ENCODE assay signal across 8 mouse cellular contexts in genomic region chr10:99459823-99460361, GRCm38 (mm10).
DNase-seq lines count a peak whose midpoint lies in the region; ATAC-seq and TF ChIP-seq lines count a peak whose summit lies in the region.

No protein-coding gene starts in this region.

- peaks cover 3% of the 10 kb centered on the region; the same call in 1 of the 2 replicates for H3K4me1 ChIP-seq in kidney, postnatal 0 days (replicated peaks; ENCODE audit: insufficient read depth, low read length)

- H3K27ac ChIP-seq in kidney, postnatal 0 days = no peak overlapping the region

- peak; percentile 82 for TF ChIP-seq CTCF in kidney, postnatal 0 days (IDR thresholded peaks at IDR 0.05; ENCODE audit: low read depth)

- peak; percentile 40 to 89 for DNase-seq in adrenal gland, adult (ENCODE audit: inconsistent age in 2 of 2, low spot score in 1 of 2)
- no peak for DNase-seq in adrenal gland, postnatal 4 days (ENCODE audit: low spot score in 2 of 2)
- peak; percentile 16 for DNase-seq in right cerebral cortex, postnatal 14 days
- no peak for DNase-seq in right cerebral cortex, postnatal 4 days
- peak; percentile 55 for DNase-seq in heart, adult 8-10 months (ENCODE audit: low spot score)
- DNase-seq in kidney, postnatal 0 days (ENCODE audit: low spot score) = peak; percentile 70
- peak; percentile 37 to 43 for DNase-seq in thymus, postnatal 36 days

- no peaks in the 10 kb centered on the region for H3K27me3 ChIP-seq in kidney, postnatal 0 days (ENCODE audit: insufficient read depth, low read length)

- peak; percentile 55; the same call in 1 of the 2 replicates for ATAC-seq in kidney, postnatal 0 days (replicated peaks; ENCODE audit: low FRiP score, low read depth)
- peak; percentile 66 for ATAC-seq in megakaryocyte progenitor cell, adult 5-6 weeks (replicated peaks; ENCODE audit: poor library complexity)

- no peak overlapping the region for H3K4me2 ChIP-seq in kidney, postnatal 0 days (ENCODE audit: low read length)

- WGBS in kidney, postnatal 0 days = 37% methylated on average over 10 of the region's 10 CpGs

- H3K4me3 ChIP-seq in kidney, postnatal 0 days (replicated peaks; ENCODE audit: low read depth, low read length) = no peak overlapping the region

- H3K9ac ChIP-seq in kidney, postnatal 0 days (ENCODE audit: low read depth, low read length) = no peak overlapping the region

- H3K36me3 ChIP-seq in kidney, postnatal 0 days (ENCODE audit: insufficient read depth, low read length) = no peaks in the 10 kb centered on the region

- H3K9me3 ChIP-seq in kidney, postnatal 0 days (replicated peaks; ENCODE audit: low read length) = no peaks in the 10 kb centered on the region

Comparison
In these comparisons a context has a peak if more than half of its experiments do, and no peak if none do; other contexts are left out.
1. DNase-seq: peak in adrenal gland, adult (2 of 2), right cerebral cortex, postnatal 14 days (single experiment), heart, adult 8-10 months (single experiment), kidney, postnatal 0 days (single experiment) and thymus, postnatal 36 days (2 of 2); none in adrenal gland, postnatal 4 days (0 of 2) and right cerebral cortex, postnatal 4 days (single experiment).